Mouse (Mus musculus) Patski (cell line): ENCODE measurements around the gene Vegfc. TPM values are rescaled to one million over a fixed set of nuclear protein-coding genes. Genes with fewer than 3 reads are reported as not detected.
A peak's percentile ranks its signal among the peaks of the same experiment; 100 is the strongest.

Experiments
- ATAC-seq: fragments of 100-300 bp; one replicate; pipeline ENCODE4 v1.8.0; 2021
- CTCF ChIA-PET: fragments of 350-600 bp; sonication (Branson Sonifier 250); formaldehyde crosslinking; loops from one replicate; lab custom pipeline; 2022; ENCODE audit warnings: inconsistent platforms; lab: Charles Lee
- POLR2A ChIA-PET: fragments of 350-600 bp; sonication (Branson Sonifier 250); formaldehyde crosslinking; loops from one replicate; lab custom pipeline; 2022; ENCODE audit warnings: antibody characterized with exemption, inconsistent platforms; lab: Charles Lee
- DNase-seq: peaks from one replicate; pipeline ENCODE4 v3.0.0-alpha.2; 2011; ENCODE audit warnings: low read depth, low spot score
- H3K27me3 ChIP-seq: fragments of 371-371 bp; one replicate; pipeline ENCODE4 v1.5.1; 2021
- CTCF ChIP-seq: fragments of 100-300 bp; IDR thresholded peaks from one replicate; pipeline ENCODE4 v1.5.1; 2021
- in situ Hi-C: fragments of 300-500 bp; cut with MboI; formaldehyde crosslinking; loops from 3 replicates; pipeline ENCODE4 v1.11.1; 2018; ENCODE audit warnings: low pct_unique_long_range_greater_than_20kb, mixed read lengths
- polyA plus RNA-seq: library from polyadenylated mRNA; unstranded; gene quantifications from one replicate; pipeline ENCODE4 v1.2.3, GENCODE M21; 2021

Gene Vegfc
- polyA plus RNA-seq, 1 experiment from 2014 or later = 8.2 TPM

GRCm38 (mm10) chr8:54153240-54153639 lies 75.8 kb downstream of the Vegfc start:
- DNase-seq (peak; percentile 4), ATAC-seq (no peak)
- POLR2A ChIA-PET = no interaction called here
- in situ Hi-C loops = loop anchor here (10.0 kb wide), 2 partner anchors 288 to 342 kb away; no protein-coding TSS in a partner anchor
- TF ChIP-seq CTCF = peak; percentile 83
- no peaks in the 10 kb centered on the region for H3K27me3 ChIP-seq
- CTCF ChIA-PET = interaction anchor here (0.7 to 1.6 kb wide), 2 partner anchors 13 to 281 kb away, joined by 3 to 5 read pairs; no protein-coding TSS in a partner anchor

- CTCF ChIA-PET = no interaction called here
- no peak for ATAC-seq
These were observed 86.1 kb downstream of the Vegfc start for GRCm38 (mm10) chr8:54163505-54163904.

GRCm38 (mm10) chr8:54185336-54185735 lies 107.9 kb downstream of the Vegfc start:
- no peak for ATAC-seq
- ChIA-PET CTCF (no interaction called here), POLR2A (interaction anchor here (0.7 kb wide), 1 partner anchor 12 kb away, joined by 3 read pairs; no protein-coding TSS in a partner anchor)
- no peak for DNase-seq
- TF ChIP-seq CTCF = no peak
- H3K27me3 ChIP-seq = no peaks in the 10 kb centered on the region
- in situ Hi-C loops = loop anchor here (10.0 kb wide), 1 partner anchor 309 kb away; no protein-coding TSS in a partner anchor

More at GRCm38 (mm10) chr8:54163505-54163904, 86.1 kb downstream of the Vegfc start:
- no peaks in the 10 kb centered on the region for H3K27me3 ChIP-seq
- POLR2A ChIA-PET = no interaction called here
- DNase-seq = no peak
- in situ Hi-C loops = no loop called here
- no peak for TF ChIP-seq CTCF

- in situ Hi-C loops = loop anchor here (10.0 kb wide), 1 partner anchor 309 kb away; no protein-coding TSS in a partner anchor
- DNase-seq (no peak), ATAC-seq (no peak)
- no peak for TF ChIP-seq CTCF
- ChIA-PET CTCF (no interaction called here), POLR2A (no interaction called here)
- H3K27me3 ChIP-seq = no peaks in the 10 kb centered on the region
These were observed 108.5 kb downstream of the Vegfc start for GRCm38 (mm10) chr8:54185927-54186326.

GRCm38 (mm10) chr8:54216250-54216649 lies 138.8 kb downstream of the Vegfc start:
- ChIA-PET POLR2A (no interaction called here), CTCF (no interaction called here)
- ATAC-seq = peak; percentile 94
- peak; percentile 28 for DNase-seq
- no peak for TF ChIP-seq CTCF
- H3K27me3 ChIP-seq = no peaks in the 10 kb centered on the region
- in situ Hi-C loops = no loop called here

GRCm38 (mm10) chr8:54228801-54229204 lies 151.4 kb downstream of the Vegfc start:
- DNase-seq (no peak), ATAC-seq (no peak)
- no peaks in the 10 kb centered on the region for H3K27me3 ChIP-seq
- in situ Hi-C loops = no loop called here
- POLR2A ChIA-PET = no interaction called here
- CTCF ChIA-PET = no interaction called here
- TF ChIP-seq CTCF = no peak

- no peaks in the 10 kb centered on the region for H3K27me3 ChIP-seq
- POLR2A ChIA-PET = no interaction called here
- no peak for TF ChIP-seq CTCF
- in situ Hi-C loops = no loop called here
- CTCF ChIA-PET = no interaction called here
- ATAC-seq = no peak
- no peak for DNase-seq
These were observed 153.2 kb downstream of the Vegfc start for GRCm38 (mm10) chr8:54230638-54231037.

GRCm38 (mm10) chr8:54233316-54233715 lies 155.9 kb downstream of the Vegfc start:
- ChIA-PET CTCF (interaction anchor here (1.7 kb wide), 1 partner anchor 15 kb away, joined by 4 read pairs; no protein-coding TSS in a partner anchor), POLR2A (no interaction called here)
- DNase-seq (no peak), ATAC-seq (no peak)
- in situ Hi-C loops = no loop called here
- H3K27me3 ChIP-seq = no peaks in the 10 kb centered on the region
- TF ChIP-seq CTCF = no peak
